Mouse (Mus musculus) heart, embryonic 10.5 days (tissue): ENCODE results near the gene Acaa1b. TPM values are rescaled to one million over a fixed set of nuclear protein-coding genes. Genes with fewer than 3 reads are reported as not detected.
A peak's percentile ranks its signal among the peaks of the same experiment; 100 is the strongest.

Experiments
- DNase-seq: peaks from one replicate; pipeline ENCODE4 v3.0.0-alpha.2; 2017; ENCODE audit warnings: low spot score
- H3K27ac ChIP-seq: fragments of 300-500 bp; sonication (generic); 2 replicates; pipeline ENCODE4 v1.5.1; 2016; ENCODE audit warnings: mild to moderate bottlenecking
- H3K27me3 ChIP-seq: fragments of 300-500 bp; sonication (generic); 2 replicates; pipeline ENCODE4 v1.6.1; 2016; ENCODE audit warnings: mild to moderate bottlenecking; ENCODE audit not compliant: poor library complexity, insufficient read depth, severe bottlenecking
- H3K36me3 ChIP-seq: fragments of 300-500 bp; sonication (generic); 2 replicates; pipeline ENCODE4 v1.6.1; 2016; ENCODE audit warnings: mild to moderate bottlenecking, moderate library complexity
- H3K4me1 ChIP-seq: fragments of 300-500 bp; sonication (generic); 2 replicates; pipeline ENCODE4 v1.6.1; 2016; ENCODE audit warnings: mild to moderate bottlenecking
- H3K4me3 ChIP-seq: fragments of 300-500 bp; sonication (generic); 2 replicates; pipeline ENCODE4 v1.5.1; 2016; ENCODE audit warnings: mild to moderate bottlenecking, moderate library complexity
- H3K9me3 ChIP-seq: fragments of 300-500 bp; sonication (generic); 2 replicates; pipeline ENCODE4 v1.6.1; 2016; ENCODE audit warnings: mild to moderate bottlenecking, moderate library complexity
- WGBS: fragments of 180-500 bp; shearing (Covaris S2); methylation state at CpG from one replicate; pipeline ENCODE4 v1.1.7; 2016; 5-methylcytosine and 5-hydroxymethylcytosine counted together
- polyA plus RNA-seq: library from polyadenylated mRNA; unstranded; fragments of >200 nt; fragmentation: Nextera tagmentation; extraction: Ambion mirVana; gene quantifications from 2 replicates; pipeline ENCODE4 v1.2.1, GENCODE M21; 2016

Gene Acaa1b
- polyA plus RNA-seq, 1 experiment from 2014 or later: 0.70 TPM

DNA sequence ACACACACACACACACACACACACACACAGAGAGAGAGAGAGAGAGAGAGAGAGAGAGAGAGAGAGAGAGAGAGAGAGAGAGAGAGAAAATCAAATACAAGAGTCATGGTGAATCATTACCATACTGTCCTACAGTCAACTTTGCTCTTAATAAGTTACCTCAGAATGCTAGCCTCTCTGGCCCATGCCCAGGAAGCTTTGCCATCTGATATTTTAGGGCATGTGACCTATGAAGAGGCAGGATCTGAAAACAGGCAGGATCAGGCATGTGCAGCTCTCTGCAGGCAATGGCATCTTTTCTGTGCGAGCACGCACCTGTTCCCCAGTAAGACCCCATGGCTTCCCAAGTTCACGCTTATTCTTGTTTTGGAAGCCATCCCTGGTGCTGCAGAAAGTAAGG lies 3.8 kb upstream of the Acaa1b start:
- DNase-seq: no peak
- H3K36me3 ChIP-seq: no peaks in the 10 kb centered on the region
- peaks cover 5% of the 10 kb centered on the region; the same call in 1 of the 2 replicates for H3K4me1 ChIP-seq
- H3K9me3 ChIP-seq: no peaks in the 10 kb centered on the region
- 83% methylated on average over 3 of the region's 3 CpGs for WGBS
- H3K4me3 ChIP-seq: no peak overlapping the region
- H3K27me3 ChIP-seq: peaks cover 18% of the 10 kb centered on the region
- no peak overlapping the region for H3K27ac ChIP-seq

DNA sequence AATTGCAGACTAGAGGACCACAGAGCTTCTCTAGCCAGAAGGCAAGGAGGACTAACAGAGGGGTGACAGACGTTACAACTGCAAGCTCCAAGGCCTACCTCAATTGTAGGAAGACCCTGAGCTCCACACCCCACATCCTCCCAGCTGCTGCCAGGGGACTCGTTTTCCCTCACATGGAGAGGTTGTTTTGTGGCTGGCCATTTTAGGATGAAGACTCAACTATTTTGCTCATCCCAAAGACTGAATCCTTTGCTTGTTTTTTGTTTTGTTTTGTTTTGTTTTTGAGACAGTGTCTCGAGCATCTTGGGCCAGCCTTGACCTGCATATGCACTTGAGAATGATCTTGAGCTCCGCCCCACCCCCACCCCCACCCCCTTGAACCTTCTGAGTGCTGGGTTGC lies 2.0 kb upstream of the Acaa1b start, which contains the start of gene Gm47289:
TSS of gene Gm47289 (plus strand) at position 301 of the 400 bp plus-strand sequence.
- no peaks in the 10 kb centered on the region for H3K9me3 ChIP-seq
- no peak within 1 kb of the TSS for H3K27ac ChIP-seq
- H3K27me3 ChIP-seq: peaks cover 33% of the 10 kb centered on the region
- 42% methylated on average over 4 of the region's 4 CpGs for WGBS
- no peak within 1 kb of the TSS for H3K4me3 ChIP-seq
- H3K4me1 ChIP-seq: peaks cover 5% of the 10 kb centered on the region; the same call in 1 of the 2 replicates
- H3K36me3 ChIP-seq: no peaks in the 10 kb centered on the region
- DNase-seq: no peak

DNA sequence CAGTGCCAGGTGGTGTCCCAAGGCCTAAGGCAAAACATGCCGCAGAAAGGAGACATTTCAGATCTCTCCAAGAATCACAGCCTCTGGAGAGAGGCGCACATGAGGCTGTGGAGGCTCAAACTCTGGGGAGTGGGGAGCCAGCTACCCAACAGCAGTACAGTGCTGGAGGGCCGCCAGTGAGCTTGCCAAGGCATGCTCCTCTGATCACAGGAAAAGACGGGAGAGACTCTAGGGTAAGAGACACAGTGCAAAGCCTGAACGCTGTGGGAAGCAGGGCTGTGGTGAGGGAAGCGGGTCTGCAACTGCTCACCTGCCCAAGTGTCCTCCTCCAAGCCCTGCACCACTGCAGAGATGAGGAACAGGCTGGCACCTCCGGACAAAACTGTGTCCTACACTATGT lies 1.1 kb downstream of the Acaa1b start:
- H3K4me3 ChIP-seq: no peak overlapping the region
- H3K36me3 ChIP-seq: no peaks in the 10 kb centered on the region
- WGBS: 48% methylated on average over 7 of the region's 7 CpGs
- no peak for DNase-seq
- peaks cover 5% of the 10 kb centered on the region; the same call in 1 of the 2 replicates for H3K4me1 ChIP-seq
- H3K9me3 ChIP-seq: no peaks in the 10 kb centered on the region
- H3K27ac ChIP-seq: no peak overlapping the region
- H3K27me3 ChIP-seq: peaks cover 39% of the 10 kb centered on the region

DNA sequence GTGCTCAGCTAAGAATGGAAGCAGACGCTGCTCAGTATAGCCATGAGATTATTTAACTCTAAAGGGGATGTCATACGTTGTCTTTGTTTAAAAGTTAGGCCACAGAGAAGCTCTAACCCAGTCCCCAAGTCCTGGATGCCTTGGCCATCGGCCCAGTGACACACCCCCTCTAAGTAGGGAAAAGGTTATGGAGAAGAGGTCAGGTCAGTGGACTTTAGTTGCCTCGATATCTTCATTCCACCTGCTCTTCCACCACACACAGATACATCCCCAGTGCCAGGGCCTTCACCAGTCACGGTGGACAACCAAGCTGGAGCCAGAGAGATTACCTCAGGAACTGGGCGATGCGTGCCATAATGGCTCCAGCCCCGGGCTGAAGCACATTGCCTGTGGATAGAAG lies 1.5 kb downstream of the Acaa1b start:
- Histone ChIP-seq H3K4me1 (peaks cover 5% of the 10 kb centered on the region; the same call in 1 of the 2 replicates), H3K27ac (no peak overlapping the region), H3K36me3 (no peaks in the 10 kb centered on the region), H3K27me3 (peaks cover 42% of the 10 kb centered on the region), H3K9me3 (no peaks in the 10 kb centered on the region), H3K4me3 (no peak overlapping the region)
- no peak for DNase-seq
- WGBS: 72% methylated on average over 8 of the region's 8 CpGs

DNA sequence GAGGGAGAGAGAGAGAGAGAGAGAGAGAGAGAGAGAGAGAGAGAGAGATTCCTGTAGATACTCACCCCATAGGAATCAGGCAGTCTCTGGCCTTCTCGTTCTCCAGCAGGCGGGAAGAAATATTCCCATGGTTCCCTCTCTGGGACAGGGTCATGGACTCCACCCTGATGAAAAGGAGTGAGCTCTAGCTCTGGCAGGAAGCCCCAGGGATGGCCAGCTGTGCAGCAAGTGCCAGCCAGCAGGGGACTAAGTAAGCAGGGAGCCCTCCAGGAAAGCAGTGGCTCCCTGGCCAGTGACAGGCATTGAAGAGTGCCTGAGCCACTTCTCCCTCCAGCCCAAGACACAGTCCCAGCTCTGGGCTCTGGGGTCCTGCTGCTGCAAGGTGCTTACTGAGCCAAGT lies 5.1 kb downstream of the Acaa1b start:
- peaks cover 39% of the 10 kb centered on the region for H3K27me3 ChIP-seq
- no peak overlapping the region for H3K4me3 ChIP-seq
- H3K27ac ChIP-seq: no peak overlapping the region
- 64% methylated on average over 2 of the region's 2 CpGs for WGBS
- no peaks in the 10 kb centered on the region for H3K36me3 ChIP-seq
- H3K9me3 ChIP-seq: no peaks in the 10 kb centered on the region
- no peak for DNase-seq
- H3K4me1 ChIP-seq: peaks cover 8% of the 10 kb centered on the region; the same call in 1 of the 2 replicates

DNA sequence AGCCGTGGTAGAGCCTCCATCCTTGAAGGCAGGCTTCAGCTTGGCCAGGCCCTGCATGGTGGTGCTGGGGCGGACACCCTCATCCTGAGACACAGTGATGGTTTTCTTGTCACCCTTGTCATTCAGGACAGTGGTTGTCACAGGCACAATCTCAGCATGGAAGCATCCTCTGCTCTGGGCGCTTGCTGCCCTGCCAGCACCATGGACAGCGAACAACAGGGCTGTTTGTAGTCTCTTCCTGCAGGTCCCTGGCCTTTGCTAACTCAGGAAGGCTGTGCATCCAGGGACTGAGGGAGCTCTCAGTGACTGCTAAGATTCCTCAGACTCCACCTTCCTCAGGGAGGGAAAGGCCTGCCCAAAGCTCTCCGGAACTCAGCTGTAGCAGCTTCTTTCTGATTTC lies 7.3 kb downstream of the Acaa1b start:
- DNase-seq: peak; percentile 88
- Histone ChIP-seq H3K27me3 (peaks cover 24% of the 10 kb centered on the region; the same call in 1 of the 2 replicates), H3K4me3 (no peak overlapping the region), H3K4me1 (0 out of 2 replicates have a peak, but pooled peaks cover 4% of the 10 kb centered on the region), H3K36me3 (no peaks in the 10 kb centered on the region), H3K9me3 (no peaks in the 10 kb centered on the region), H3K27ac (no peak overlapping the region)
- 23% methylated on average over 5 of the region's 5 CpGs for WGBS

DNA sequence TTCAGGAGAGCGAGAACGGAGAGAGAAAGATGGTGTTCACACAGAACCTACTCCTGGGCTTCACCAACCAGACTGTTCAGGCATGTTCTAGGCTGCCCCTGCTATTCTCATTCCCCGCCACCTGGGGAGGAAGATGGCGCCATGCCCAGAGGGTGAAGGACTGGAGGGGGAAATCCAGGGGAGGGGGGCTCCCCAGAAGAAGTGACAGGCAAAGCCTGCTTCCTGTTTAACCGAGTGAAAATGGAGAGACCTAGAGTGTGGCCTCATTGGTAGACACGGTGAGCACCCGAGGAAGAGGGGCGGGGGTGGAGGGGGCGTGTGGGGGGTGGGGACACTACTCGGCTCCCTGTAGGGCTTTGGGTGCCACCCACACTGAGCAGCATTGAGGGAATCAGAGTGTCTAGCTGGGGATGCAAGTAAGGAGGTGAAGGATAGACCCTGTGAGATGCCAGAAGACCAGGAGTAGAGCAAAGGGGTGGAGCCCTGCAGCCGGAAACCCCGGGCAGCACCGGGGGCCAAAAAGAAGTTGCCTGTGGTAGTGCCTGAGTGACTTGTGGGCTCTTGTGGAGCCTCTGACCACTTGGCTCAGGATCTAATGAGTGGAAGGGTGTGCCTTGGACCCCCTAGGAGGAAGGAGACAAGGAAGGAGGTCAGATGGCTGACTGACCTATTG lies 10.7 kb downstream of the Acaa1b start:
- Histone ChIP-seq H3K36me3 (no peaks in the 10 kb centered on the region), H3K27me3 (peaks cover 18% of the 10 kb centered on the region; the same call in 1 of the 2 replicates), H3K27ac (no peak overlapping the region), H3K9me3 (no peaks in the 10 kb centered on the region), H3K4me1 (0 out of 2 replicates have a peak, but pooled peaks cover 4% of the 10 kb centered on the region), H3K4me3 (no peak overlapping the region)
- DNase-seq: no peak
- WGBS: 69% methylated on average over 13 of the region's 13 CpGs

DNA sequence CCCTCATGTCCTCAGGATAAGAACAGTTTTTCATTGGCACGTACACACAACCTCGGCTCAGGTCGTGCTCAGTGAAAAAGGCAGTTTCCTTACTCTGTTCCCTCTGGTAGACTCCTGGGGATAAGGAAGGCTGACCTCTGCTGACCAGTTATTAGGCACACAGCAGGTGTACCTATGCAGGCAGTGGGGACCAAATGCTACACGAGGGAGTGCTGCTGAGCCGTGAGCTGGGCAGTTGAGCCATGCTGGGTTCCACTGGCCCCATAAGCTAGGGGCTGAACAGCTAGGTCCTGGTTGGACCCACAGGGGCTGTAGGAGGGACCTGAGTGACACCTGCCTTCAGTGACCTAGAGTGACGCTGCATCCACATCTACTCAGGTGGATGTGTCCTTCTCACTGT lies 11.3 kb downstream of the Acaa1b start:
- 69% methylated on average over 6 of the region's 6 CpGs for WGBS
- Histone ChIP-seq H3K9me3 (no peaks in the 10 kb centered on the region), H3K27me3 (peaks cover 18% of the 10 kb centered on the region; the same call in 1 of the 2 replicates), H3K27ac (no peak overlapping the region), H3K4me3 (no peak overlapping the region), H3K36me3 (no peaks in the 10 kb centered on the region), H3K4me1 (0 out of 2 replicates have a peak, but pooled peaks cover 4% of the 10 kb centered on the region)
- no peak for DNase-seq

DNA sequence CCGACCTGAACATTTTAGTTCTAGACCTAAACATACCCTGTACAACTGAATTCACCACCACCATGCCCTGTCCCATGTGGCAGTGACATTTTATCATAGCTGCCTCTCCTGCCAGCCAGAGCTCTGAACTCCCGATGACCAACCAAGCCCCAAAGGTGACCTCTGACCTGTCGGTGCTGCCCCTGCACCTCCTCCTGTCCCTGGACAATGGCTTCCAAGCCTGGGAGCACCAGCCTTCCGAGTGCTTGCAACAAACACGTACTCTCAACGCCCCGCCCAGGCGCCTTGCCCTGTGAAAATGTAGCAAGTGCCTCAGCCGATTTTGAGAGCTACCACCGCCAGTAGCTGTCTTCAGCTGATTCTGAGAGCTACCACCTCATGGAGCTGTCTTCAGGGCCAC lies 11.8 kb downstream of the Acaa1b start:
- Histone ChIP-seq H3K27ac (no peak overlapping the region), H3K4me1 (0 out of 2 replicates have a peak, but pooled peaks cover 4% of the 10 kb centered on the region), H3K27me3 (peaks cover 13% of the 10 kb centered on the region; the same call in 1 of the 2 replicates), H3K4me3 (no peak overlapping the region), H3K9me3 (no peaks in the 10 kb centered on the region), H3K36me3 (no peaks in the 10 kb centered on the region)
- no peak for DNase-seq
- 63% methylated on average over 10 of the region's 10 CpGs for WGBS

DNA sequence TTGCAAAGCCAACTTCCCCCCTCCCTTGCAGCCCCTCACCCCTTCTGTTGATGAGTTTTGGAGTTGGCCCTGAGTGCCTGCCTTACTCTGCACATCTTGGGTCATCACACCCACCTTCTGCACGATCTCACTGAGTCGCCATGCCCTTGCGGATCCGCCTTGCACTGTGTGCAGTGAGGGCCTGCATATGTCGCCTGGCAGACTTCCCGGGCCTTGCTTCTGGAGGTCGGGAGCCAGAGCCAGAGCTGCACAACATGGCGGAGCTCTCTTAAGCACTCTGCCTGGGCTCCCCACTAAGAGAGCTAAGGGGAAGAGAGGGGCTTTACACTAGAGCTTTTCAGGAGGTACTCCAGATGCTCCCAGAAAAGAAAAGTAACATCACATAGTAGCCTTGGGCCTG lies 12.2 kb downstream of the Acaa1b start:
- WGBS: 88% methylated on average over 8 of the region's 8 CpGs
- H3K27ac ChIP-seq: no peak overlapping the region
- no peak for DNase-seq
- H3K4me1 ChIP-seq: peaks cover 7% of the 10 kb centered on the region
- H3K36me3 ChIP-seq: no peaks in the 10 kb centered on the region
- no peak overlapping the region for H3K4me3 ChIP-seq
- no peaks in the 10 kb centered on the region for H3K9me3 ChIP-seq
- H3K27me3 ChIP-seq: peaks cover 12% of the 10 kb centered on the region; the same call in 1 of the 2 replicates

DNA sequence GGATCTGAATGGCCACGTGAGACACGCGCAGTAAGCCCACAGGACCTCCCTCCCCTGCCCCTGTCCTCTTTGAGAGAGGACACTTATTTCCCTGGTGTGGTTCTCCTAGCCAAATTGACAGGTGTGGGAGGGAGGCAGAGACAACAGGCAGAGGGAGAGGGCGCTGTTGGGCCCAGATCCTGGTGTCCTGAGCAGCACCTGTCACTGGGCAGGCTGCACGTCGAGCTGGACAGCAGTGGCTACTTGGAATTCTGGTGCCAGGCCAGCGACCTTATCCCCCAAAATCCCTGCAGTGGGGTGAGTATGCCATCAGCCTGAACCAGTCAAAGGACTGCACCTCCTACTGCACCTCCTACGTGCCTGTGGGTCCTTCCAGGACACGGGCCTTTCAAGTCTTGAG lies 13.5 kb downstream of the Acaa1b start:
- no peaks in the 10 kb centered on the region for H3K36me3 ChIP-seq
- no peak for DNase-seq
- peaks cover 10% of the 10 kb centered on the region for H3K4me1 ChIP-seq
- WGBS: 70% methylated on average over 9 of the region's 9 CpGs
- H3K9me3 ChIP-seq: no peaks in the 10 kb centered on the region
- H3K27me3 ChIP-seq: peaks cover 18% of the 10 kb centered on the region
- H3K27ac ChIP-seq: no peak overlapping the region
- H3K4me3 ChIP-seq: no peak overlapping the region

DNA sequence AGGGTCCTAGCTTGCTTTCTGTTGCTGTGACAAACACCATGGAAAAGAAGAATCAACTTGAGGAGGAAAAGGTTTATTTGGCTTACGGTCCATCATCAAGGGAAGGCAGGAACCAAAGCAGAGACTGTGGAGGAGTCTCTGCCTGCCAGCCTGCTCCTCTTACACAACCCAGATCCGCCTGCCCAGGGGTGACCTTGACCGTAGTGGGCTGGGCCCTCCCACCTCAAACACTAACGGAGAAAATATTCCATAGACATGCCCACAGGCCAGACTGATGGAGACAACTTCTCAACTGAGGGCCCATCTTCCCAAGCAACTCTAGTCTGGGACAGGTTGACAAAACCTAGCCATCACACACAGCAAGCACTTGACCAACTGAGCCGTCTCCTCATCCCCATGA lies 14.8 kb downstream of the Acaa1b start:
- Histone ChIP-seq H3K27me3 (peaks cover 16% of the 10 kb centered on the region), H3K9me3 (no peaks in the 10 kb centered on the region), H3K4me3 (no peak overlapping the region), H3K27ac (no peak overlapping the region), H3K4me1 (peaks cover 19% of the 10 kb centered on the region), H3K36me3 (no peaks in the 10 kb centered on the region)
- WGBS: 69% methylated on average over 5 of the region's 5 CpGs
- no peak for DNase-seq

DNA sequence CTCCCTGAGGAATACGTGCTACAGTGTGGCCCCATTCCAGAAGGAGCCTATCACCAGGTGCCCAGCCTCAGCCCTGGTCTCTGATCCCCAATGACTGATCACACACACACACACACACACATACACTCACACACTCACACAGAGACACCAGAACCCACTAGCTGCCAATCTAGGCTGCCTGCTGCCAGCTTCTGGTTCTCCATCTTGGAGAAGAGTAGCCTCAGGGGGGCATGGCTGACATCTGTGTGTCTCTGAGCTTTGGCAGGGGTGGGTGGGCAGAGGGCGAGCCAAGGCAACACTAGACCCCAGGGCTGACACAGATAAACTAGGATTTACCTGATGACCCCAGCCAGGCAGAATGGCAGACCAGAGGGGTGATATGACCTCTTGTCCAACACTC lies 18.1 kb downstream of the Acaa1b start:
- 75% methylated on average over 2 of the region's 2 CpGs for WGBS
- Histone ChIP-seq H3K4me3 (no peak overlapping the region), H3K36me3 (no peaks in the 10 kb centered on the region), H3K4me1 (peaks cover 19% of the 10 kb centered on the region), H3K27me3 (peaks cover 15% of the 10 kb centered on the region), H3K9me3 (no peaks in the 10 kb centered on the region), H3K27ac (no peak overlapping the region)
- no peak for DNase-seq
